8 mouse cellular contexts compared by ENCODE assay signal in genomic region chr12:117772638-117773037, GRCm38 (mm10). TPM values are rescaled to one million over a fixed set of nuclear protein-coding genes. Genes with fewer than 3 reads are reported as not detected.
DNase-seq lines count a peak whose midpoint lies in the region; ATAC-seq and TF ChIP-seq lines count a peak whose summit lies in the region.

No protein-coding gene starts in this region.

- no peak overlapping the region for H3K9ac ChIP-seq in intestine, embryonic 14.5 days (ENCODE audit: low read length)
- no peak overlapping the region for H3K9ac ChIP-seq in intestine, embryonic 15.5 days
- H3K9ac ChIP-seq in forebrain, embryonic 16.5 days (replicated peaks; ENCODE audit: low read depth, low read length): no peak overlapping the region
- H3K9ac ChIP-seq in midbrain, embryonic 15.5 days: no peak overlapping the region

- H3K4me2 ChIP-seq in intestine, embryonic 14.5 days (ENCODE audit: low read length): no peak overlapping the region
- no peak overlapping the region for H3K4me2 ChIP-seq in intestine, embryonic 15.5 days (replicated peaks)
- no peak overlapping the region for H3K4me2 ChIP-seq in forebrain, embryonic 16.5 days (ENCODE audit: low read length)
- H3K4me2 ChIP-seq in midbrain, embryonic 15.5 days: no peak overlapping the region

- TF ChIP-seq POLR2A in brain, embryonic 14.5 days (IDR thresholded peaks at IDR 0.05; ENCODE audit: borderline replicate concordance, extremely low read depth, insufficient read depth, insufficient read length, poor library complexity, severe bottlenecking): no peak

- intact Hi-C loops in left cerebral cortex, postnatal 25 days (cut with DNase I): loop anchor here (2.0 kb wide), 1 partner anchor 80 kb away; no protein-coding TSS in a partner anchor

- ATAC-seq in intestine, embryonic 14.5 days (replicated peaks; ENCODE audit: low FRiP score, low TSS enrichment, low read depth): no peak
- no peak for ATAC-seq in intestine, embryonic 15.5 days
- ATAC-seq in forebrain, embryonic 16.5 days: peak; percentile 57
- peak; percentile 71 for ATAC-seq in inflammation-experienced regulatory T-cells, adult 6 months
- ATAC-seq in midbrain, embryonic 15.5 days (replicated peaks): peak; percentile 51; the same call in 1 of the 2 replicates

- no peak overlapping the region for H3K27ac ChIP-seq in intestine, embryonic 14.5 days (ENCODE audit: low read depth)
- H3K27ac ChIP-seq in intestine, embryonic 15.5 days: no peak overlapping the region
- no peak overlapping the region for H3K27ac ChIP-seq in forebrain, embryonic 16.5 days (ENCODE audit: low read length)
- no peak overlapping the region for H3K27ac ChIP-seq in midbrain, embryonic 15.5 days

- peak; percentile 84 for DNase-seq in intestine, embryonic 14.5 days (ENCODE audit: low spot score)
- DNase-seq in brain, embryonic 14.5 days (ENCODE audit: low read depth): peak; percentile 82
- DNase-seq in left cerebral cortex, postnatal 25 days (ENCODE audit: low spot score in 2 of 2): peak; percentile 72 to 76
- DNase-seq in splenic B cell, adult 2 months (ENCODE audit: low read depth, low spot score): peak; percentile 62

- H3K36me3 ChIP-seq in intestine, embryonic 14.5 days (ENCODE audit: control insufficient read depth, insufficient read depth, low read length): no peaks in the 10 kb centered on the region
- no peaks in the 10 kb centered on the region for H3K36me3 ChIP-seq in intestine, embryonic 15.5 days
- H3K36me3 ChIP-seq in forebrain, embryonic 16.5 days (ENCODE audit: control insufficient read depth, insufficient read depth): no peaks in the 10 kb centered on the region
- no peaks in the 10 kb centered on the region for H3K36me3 ChIP-seq in midbrain, embryonic 15.5 days (replicated peaks)
- no peaks in the 10 kb centered on the region for H3K36me3 ChIP-seq in splenic B cell, adult 2 months (ENCODE audit: control insufficient read depth, insufficient read depth, low read length, poor library complexity, severe bottlenecking)

- TF ChIP-seq CTCF in brain, embryonic 14.5 days (IDR thresholded peaks at IDR 0.05; ENCODE audit: borderline replicate concordance, extremely low read depth, insufficient read depth, insufficient read length): peak; percentile 79; the same call in 1 of the 2 replicates

- H3K4me3 ChIP-seq in intestine, embryonic 14.5 days (ENCODE audit: low read depth, low read length): no peak overlapping the region
- no peak overlapping the region for H3K4me3 ChIP-seq in intestine, embryonic 15.5 days (replicated peaks)
- no peak overlapping the region for H3K4me3 ChIP-seq in forebrain, embryonic 16.5 days (replicated peaks; ENCODE audit: low read length)
- no peak overlapping the region for H3K4me3 ChIP-seq in midbrain, embryonic 15.5 days

- H3K27me3 ChIP-seq in intestine, embryonic 14.5 days (replicated peaks; ENCODE audit: control insufficient read depth, insufficient read depth, low read length): no peaks in the 10 kb centered on the region
- H3K27me3 ChIP-seq in intestine, embryonic 15.5 days (replicated peaks): no peaks in the 10 kb centered on the region
- H3K27me3 ChIP-seq in forebrain, embryonic 16.5 days (replicated peaks; ENCODE audit: control insufficient read depth, insufficient read depth, low read length): peaks cover 2% of the 10 kb centered on the region; the same call in 1 of the 2 replicates
- 0 out of 2 replicates have a peak, but pooled peaks cover 9% of the 10 kb centered on the region for H3K27me3 ChIP-seq in midbrain, embryonic 15.5 days (replicated peaks)
- H3K27me3 ChIP-seq in splenic B cell, adult 2 months (ENCODE audit: control insufficient read depth, insufficient read depth, low read length, poor library complexity, severe bottlenecking): no peaks in the 10 kb centered on the region

- H3K4me1 ChIP-seq in intestine, embryonic 14.5 days (replicated peaks; ENCODE audit: control insufficient read depth, insufficient read depth, low read length): no peaks in the 10 kb centered on the region
- no peaks in the 10 kb centered on the region for H3K4me1 ChIP-seq in intestine, embryonic 15.5 days (replicated peaks)
- no peaks in the 10 kb centered on the region for H3K4me1 ChIP-seq in forebrain, embryonic 16.5 days (replicated peaks; ENCODE audit: control insufficient read depth, insufficient read depth, low read length)
- H3K4me1 ChIP-seq in midbrain, embryonic 15.5 days: no peaks in the 10 kb centered on the region

- no peaks in the 10 kb centered on the region for H3K9me3 ChIP-seq in intestine, embryonic 14.5 days (ENCODE audit: control insufficient read depth, low read length)
- H3K9me3 ChIP-seq in intestine, embryonic 15.5 days: no peaks in the 10 kb centered on the region
- no peaks in the 10 kb centered on the region for H3K9me3 ChIP-seq in forebrain, embryonic 16.5 days (ENCODE audit: control insufficient read depth, low read length)
- H3K9me3 ChIP-seq in midbrain, embryonic 15.5 days: no peaks in the 10 kb centered on the region

- 4% methylated on average over 2 of the region's 2 CpGs for WGBS in intestine, embryonic 14.5 days
- WGBS in intestine, embryonic 15.5 days: 3% methylated on average over 2 of the region's 2 CpGs
- WGBS in forebrain, embryonic 16.5 days: 0% methylated on average over 2 of the region's 2 CpGs
- WGBS in midbrain, embryonic 15.5 days: 3% methylated on average over 2 of the region's 2 CpGs

RNA-seq across cellular contexts. Expression of gene Cdca7l, which starts 31.5 kb away (rescaled TPM):
- 55.7 and 59.0 TPM in 2 replicates for polyA plus RNA-seq in intestine, embryonic 14.5 days (2014; fragmentation: Nextera tagmentation; extraction: Ambion mirVana)
- polyA plus RNA-seq in intestine, embryonic 15.5 days (2015; fragmentation: Nextera tagmentation; extraction: Ambion mirVana): 41.2 and 42.4 TPM in 2 replicates
- polyA plus RNA-seq in brain, embryonic 14.5 days (2012; rRNA removed): 5.6 and 6.9 TPM in 2 replicates
- polyA plus RNA-seq in forebrain, embryonic 16.5 days (2015; fragmentation: Nextera tagmentation; extraction: Ambion mirVana): 9.0 and 9.6 TPM in 2 replicates
- polyA plus RNA-seq in inflammation-experienced regulatory T-cells, adult 6 months (2017; shearing (Covaris generic)): 10 to 100 TPM; 28.1 to 33.1 (median 30.8) TPM
- total RNA-seq in left cerebral cortex, postnatal 25 days (2021): under 1 TPM; 0.53 to 0.94 TPM
- 3.4 and 4.1 TPM in 2 replicates for polyA plus RNA-seq in midbrain, embryonic 15.5 days (2015; fragmentation: Nextera tagmentation; extraction: Ambion mirVana)

Comparison
In these comparisons a context has a peak if more than half of its experiments do, and no peak if none do; other contexts are left out.
1. ATAC-seq: peak in forebrain, embryonic 16.5 days (single experiment), inflammation-experienced regulatory T-cells, adult 6 months (single experiment) and midbrain, embryonic 15.5 days (single experiment); none in intestine, embryonic 14.5 days (single experiment) and intestine, embryonic 15.5 days (single experiment).
2. Peak in every context shown above with its lines, with median percentiles within 50 percentile points of each other: DNase-seq.